Mouse (Mus musculus) brown adipose tissue, adult 24 weeks (tissue): ENCODE data around the gene Cfap77. TPM values are rescaled to one million over a fixed set of nuclear protein-coding genes. Genes with fewer than 3 reads are reported as not detected.

Experiments used
- H3K27ac ChIP-seq: fragments of 200-500 bp; replicated peaks from 2 replicates; pipeline ENCODE4 v1.5.1; 2012; ENCODE audit warnings: low read depth, mild to moderate bottlenecking, low read length
- H3K4me1 ChIP-seq: fragments of 200-500 bp; 2 replicates; pipeline ENCODE4 v1.6.1; 2012; ENCODE audit warnings: low read length, mixed read lengths; ENCODE audit not compliant: control insufficient read depth, insufficient read depth, insufficient read length
- H3K4me3 ChIP-seq: fragments of 200-500 bp; 2 replicates; pipeline ENCODE4 v1.5.1; 2012; ENCODE audit warnings: low read depth, mild to moderate bottlenecking, low read length, moderate library complexity; ENCODE audit not compliant: insufficient read depth
- polyA plus RNA-seq: library from polyadenylated mRNA; stranded (reverse); fragments of >200 nt; gene quantifications from 2 replicates; pipeline ENCODE4 v1.2.4, GENCODE M21; 2012; ENCODE audit not compliant: missing spikeins, insufficient read depth, insufficient read length

Gene Cfap77
- polyA plus RNA-seq, 1 experiment, result not detected

DNA sequence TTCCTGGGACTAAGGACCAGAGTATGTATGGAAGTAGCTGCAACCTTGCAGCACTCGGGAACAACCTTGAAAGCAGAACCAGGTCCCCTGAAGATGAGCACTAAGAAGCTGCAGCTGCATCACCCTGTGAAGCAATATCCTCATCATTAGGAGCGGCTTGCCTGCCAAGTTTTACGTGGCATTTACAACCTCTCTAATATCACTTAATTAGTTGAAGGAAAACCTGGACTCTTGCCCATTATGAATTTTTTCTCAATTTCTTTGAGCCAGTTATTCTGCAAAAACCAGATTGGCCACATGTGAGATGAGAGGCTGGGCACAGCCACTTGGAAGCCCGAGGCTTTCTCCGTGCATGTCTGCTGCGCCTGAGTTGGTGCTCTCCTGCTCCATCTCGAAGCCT is 159.0 kb downstream of the Cfap77 start:
- H3K4me1 ChIP-seq, result no peaks in the 10 kb centered on the region
- no peak overlapping the region for H3K27ac ChIP-seq

GRCm38 (mm10) chr2:28893526-28893925 is 161.3 kb downstream of the Cfap77 start:
- no peak overlapping the region for H3K4me3 ChIP-seq
- no peak overlapping the region for H3K27ac ChIP-seq
- no peaks in the 10 kb centered on the region for H3K4me1 ChIP-seq

More for the DNA sequence above, 159.0 kb downstream of the Cfap77 start:
- no peak overlapping the region for H3K4me3 ChIP-seq

GRCm38 (mm10) chr2:28892796-28893195 is 162.1 kb downstream of the Cfap77 start:
- Histone ChIP-seq H3K4me1 (no peaks in the 10 kb centered on the region), H3K27ac (no peak overlapping the region), H3K4me3 (no peak overlapping the region)

GRCm38 (mm10) chr2:28884914-28885313 is 170.0 kb downstream of the Cfap77 start:
- Histone ChIP-seq H3K4me1 (peaks cover 6% of the 10 kb centered on the region; the same call in 1 of the 2 replicates), H3K4me3 (no peak overlapping the region), H3K27ac (no peak overlapping the region)

DNA sequence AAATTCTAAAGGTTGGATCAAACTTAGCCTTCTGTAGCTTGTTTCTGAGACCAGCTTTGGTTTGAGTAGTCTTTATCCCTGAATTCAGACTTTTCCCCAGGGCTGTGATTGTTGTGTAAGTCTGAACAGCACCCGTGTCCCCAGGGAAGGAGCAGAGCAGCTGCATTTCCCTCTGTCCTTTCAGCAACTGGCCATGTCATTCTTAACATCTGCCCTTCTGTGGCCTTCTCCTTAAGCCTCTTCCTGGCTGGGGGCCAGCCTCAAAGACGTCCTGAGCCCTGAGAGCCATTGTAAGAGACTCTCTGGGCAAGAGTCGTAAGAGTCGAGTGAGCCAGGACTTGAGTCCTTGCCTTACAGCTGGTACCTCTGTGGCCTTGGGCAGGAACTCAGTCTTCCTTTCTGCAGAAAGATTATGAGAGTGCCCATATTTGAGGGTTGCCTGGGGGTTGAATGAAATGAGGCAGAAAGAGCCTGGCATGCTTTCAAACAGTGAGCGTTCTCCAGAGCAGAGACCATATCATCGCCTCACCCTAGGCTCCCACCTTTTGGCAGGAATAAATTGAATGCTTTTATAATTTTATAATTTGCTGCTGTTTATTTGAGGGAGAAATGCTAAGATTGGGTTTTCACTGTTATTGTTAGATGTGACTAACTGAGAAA is 171.9 kb downstream of the Cfap77 start:
- H3K4me3 ChIP-seq, result no peak overlapping the region
- no peak overlapping the region for H3K27ac ChIP-seq
- H3K4me1 ChIP-seq, result peaks cover 6% of the 10 kb centered on the region; the same call in 1 of the 2 replicates

DNA sequence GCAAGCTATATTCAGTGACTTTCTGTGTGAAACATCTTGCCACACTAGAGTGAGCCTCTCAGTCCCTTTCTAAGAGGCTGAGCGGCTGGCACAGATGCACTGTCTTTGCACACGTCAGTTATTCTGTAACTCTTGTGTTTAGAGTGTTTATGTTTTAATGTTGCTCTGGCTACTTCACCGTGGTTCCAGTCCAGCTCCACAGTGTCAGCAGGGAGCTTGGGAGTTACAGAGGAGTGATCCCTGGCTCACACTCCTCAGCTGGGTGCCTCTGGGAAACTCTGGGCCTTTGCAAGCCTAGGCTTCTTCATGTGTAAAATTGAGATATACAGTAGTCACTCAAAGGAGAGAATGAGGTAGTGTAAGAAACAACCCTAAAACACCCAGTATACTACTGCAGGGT is 172.8 kb downstream of the Cfap77 start:
- no peak overlapping the region for H3K27ac ChIP-seq
- peaks cover 6% of the 10 kb centered on the region; the same call in 1 of the 2 replicates for H3K4me1 ChIP-seq
- H3K4me3 ChIP-seq, result no peak overlapping the region

GRCm38 (mm10) chr2:28881275-28881674 is 173.6 kb downstream of the Cfap77 start:
- Histone ChIP-seq H3K27ac (no peak overlapping the region), H3K4me1 (peaks cover 6% of the 10 kb centered on the region; the same call in 1 of the 2 replicates), H3K4me3 (no peak overlapping the region)

Other genes with a start within 250 kb of the Cfap77 start
- gene Gtf3c4, start 214.7 kb downstream of the Cfap77 start, polyA plus RNA-seq, result 5.3 and 5.9 TPM in 2 replicates
- gene Ddx31, start 214.7 kb downstream of the Cfap77 start, polyA plus RNA-seq, result 0.71 and 3.3 TPM in 2 replicates
- not detected in 2 replicates for gene Barhl1, start 138.4 kb downstream of the Cfap77 start, polyA plus RNA-seq
- gene Ttf1, start 5.2 kb upstream of the Cfap77 start, polyA plus RNA-seq, result 4.9 and 5.4 TPM in 2 replicates
- 7.6 and 15.6 TPM in 2 replicates for gene Setx, start 69.1 kb upstream of the Cfap77 start, polyA plus RNA-seq
- gene Ntng2, start 197.9 kb upstream of the Cfap77 start, polyA plus RNA-seq, result 5.6 and 10.0 TPM in 2 replicates